Mouse (Mus musculus) intestine, embryonic 15.5 days (tissue): ENCODE measurements at regions not wholly inside any gene's neighbourhood (a gene's known extent, or its start where the extent isn't known, plus 50 kb on each side); places are given as distances from the start of the nearest gene placed in this dataset.
A peak's percentile ranks its signal among the peaks of the same experiment; 100 is the strongest.

Experiments
- ATAC-seq: fragments of 200-750 bp; cut with Nextera tagmentation; 2 replicates; pipeline ENCODE4 v1.8.0; 2017; ENCODE audit warnings: moderate TSS enrichment, moderate library complexity
- H3K27ac ChIP-seq: fragments of 300-500 bp; sonication (generic); 2 replicates; pipeline ENCODE4 v1.5.1; 2015; ENCODE audit warnings: mild to moderate bottlenecking, inconsistent platforms
- H3K27me3 ChIP-seq: fragments of 300-500 bp; sonication (generic); replicated peaks from 2 replicates; pipeline ENCODE4 v1.6.1; 2015; ENCODE audit warnings: inconsistent platforms
- H3K36me3 ChIP-seq: fragments of 300-500 bp; sonication (generic); 2 replicates; pipeline ENCODE4 v1.6.1; 2015; ENCODE audit warnings: inconsistent platforms
- H3K4me1 ChIP-seq: fragments of 300-500 bp; sonication (generic); replicated peaks from 2 replicates; pipeline ENCODE4 v1.6.1; 2015; ENCODE audit warnings: inconsistent platforms
- H3K4me2 ChIP-seq: fragments of 300-500 bp; sonication (generic); replicated peaks from 2 replicates; pipeline ENCODE4 v1.6.1; 2015; ENCODE audit warnings: mild to moderate bottlenecking, inconsistent platforms
- H3K4me3 ChIP-seq: fragments of 300-500 bp; sonication (generic); replicated peaks from 2 replicates; pipeline ENCODE4 v1.5.1; 2015; ENCODE audit warnings: inconsistent platforms
- H3K9ac ChIP-seq: fragments of 300-500 bp; sonication (generic); 2 replicates; pipeline ENCODE4 v1.6.1; 2015; ENCODE audit warnings: inconsistent platforms
- H3K9me3 ChIP-seq: fragments of 300-500 bp; sonication (generic); 2 replicates; pipeline ENCODE4 v1.6.1; 2016; ENCODE audit warnings: inconsistent platforms
- WGBS: fragments of 180-500 bp; shearing (Covaris S2); methylation state at CpG from one replicate; pipeline ENCODE4 v1.1.7; 2015; 5-methylcytosine and 5-hydroxymethylcytosine counted together

- Histone ChIP-seq H3K27me3 (no peaks in the 10 kb centered on the region), H3K9ac (no peak overlapping the region), H3K36me3 (no peaks in the 10 kb centered on the region), H3K4me2 (no peak overlapping the region), H3K4me3 (no peak overlapping the region), H3K27ac (no peak overlapping the region), H3K4me1 (peaks cover 11% of the 10 kb centered on the region), H3K9me3 (no peaks in the 10 kb centered on the region)
- no peak for ATAC-seq
- WGBS, result 55% methylated on average over 10 of the region's 10 CpGs
Measured at GRCm38 (mm10) chr2:75607958-75608357, 51.1 kb upstream of the Hnrnpa3 start.

GRCm38 (mm10) chr2:75608482-75608881 lies 50.6 kb upstream of the Hnrnpa3 start:
- H3K4me2 ChIP-seq, result no peak overlapping the region
- H3K4me1 ChIP-seq, result peaks cover 11% of the 10 kb centered on the region
- no peaks in the 10 kb centered on the region for H3K36me3 ChIP-seq
- H3K27me3 ChIP-seq, result no peaks in the 10 kb centered on the region
- ATAC-seq, result no peak
- H3K9me3 ChIP-seq, result no peaks in the 10 kb centered on the region
- WGBS, result 57% methylated on average over 15 of the region's 15 CpGs
- no peak overlapping the region for H3K9ac ChIP-seq
- H3K4me3 ChIP-seq, result no peak overlapping the region
- H3K27ac ChIP-seq, result no peak overlapping the region

GRCm38 (mm10) chr2:75609150-75609946 lies 49.7 kb upstream of the Hnrnpa3 start:
- no peaks in the 10 kb centered on the region for H3K9me3 ChIP-seq
- H3K36me3 ChIP-seq, result no peaks in the 10 kb centered on the region
- H3K9ac ChIP-seq, result 0 out of 2 replicates have a peak overlapping the region, but pooled peaks have one; percentile 8
- peak overlapping the region; percentile 18 for H3K4me3 ChIP-seq
- H3K4me1 ChIP-seq, result peaks cover 12% of the 10 kb centered on the region
- 23% methylated on average over 27 of the region's 27 CpGs for WGBS
- 0 out of 2 replicates have a peak, but pooled peaks have one; percentile 14 for ATAC-seq
- H3K27me3 ChIP-seq, result no peaks in the 10 kb centered on the region
- peak overlapping the region; percentile 49 for H3K4me2 ChIP-seq
- no peak overlapping the region; the same call in 1 of the 2 replicates for H3K27ac ChIP-seq
